Mouse (Mus musculus) liver, adult 2 months (tissue): ENCODE data around the gene Fhit. TPM values are rescaled to one million over a fixed set of nuclear protein-coding genes. Genes with fewer than 3 reads are reported as not detected.

Experiments
- DNase-seq: peaks from one replicate; pipeline ENCODE4 v3.0.0-alpha.2; 2011; ENCODE audit warnings: low read depth, low spot score; ENCODE audit errors: extremely low read depth
- H3K27ac ChIP-seq: fragments of 200-500 bp; replicated peaks from 2 replicates; pipeline ENCODE4 v1.5.1; 2012; ENCODE audit warnings: low read depth, mild to moderate bottlenecking, control low read depth, inconsistent platforms, low read length; ENCODE audit not compliant: insufficient read depth
- H3K27me3 ChIP-seq: fragments of 200-500 bp; 2 replicates; pipeline ENCODE4 v1.6.1; 2012; ENCODE audit warnings: mild to moderate bottlenecking, moderate library complexity, low read length, inconsistent platforms; ENCODE audit not compliant: control insufficient read depth, insufficient read depth
- H3K36me3 ChIP-seq: fragments of 200-500 bp; 2 replicates; pipeline ENCODE4 v1.6.1; 2012; ENCODE audit warnings: low read length, inconsistent platforms; ENCODE audit not compliant: control insufficient read depth, insufficient read depth
- H3K4me1 ChIP-seq: fragments of 200-500 bp; 2 replicates; pipeline ENCODE4 v1.6.1; 2011; ENCODE audit warnings: low read length; ENCODE audit not compliant: control insufficient read depth, insufficient read depth
- H3K4me3 ChIP-seq: fragments of 200-500 bp; 2 replicates; pipeline ENCODE4 v1.5.1; 2011; ENCODE audit warnings: low read depth, mild to moderate bottlenecking, control low read depth, low read length, moderate library complexity; ENCODE audit not compliant: insufficient read depth
- H3K79me2 ChIP-seq: fragments of 200-500 bp; 2 replicates; pipeline ENCODE4 v1.6.1; 2012; ENCODE audit warnings: inconsistent platforms, mild to moderate bottlenecking, low read length, moderate library complexity; ENCODE audit not compliant: control insufficient read depth, insufficient read depth
- H3K9ac ChIP-seq: fragments of 200-500 bp; 2 replicates; pipeline ENCODE4 v1.6.1; 2012; ENCODE audit warnings: low read depth, mild to moderate bottlenecking, control low read depth, inconsistent platforms, low read length
- CTCF ChIP-seq: fragments of 200-500 bp; IDR thresholded peaks from 2 replicates; pipeline ENCODE4 v1.5.1; 2011; ENCODE audit warnings: low read depth, low read length, control low read depth
- POLR2A ChIP-seq: fragments of 200-500 bp; IDR thresholded peaks from 2 replicates; pipeline ENCODE4 v1.6.1; 2011; ENCODE audit warnings: low read length, control low read depth; ENCODE audit not compliant: insufficient read depth; ENCODE audit errors: extremely low read depth
- WGBS: fragments of 180-500 bp; shearing (Covaris S2); methylation state at CpG from one replicate; pipeline ENCODE4 v1.1.7; 2018; 5-methylcytosine and 5-hydroxymethylcytosine counted together
- polyA plus RNA-seq: library from polyadenylated mRNA; depleted of rRNA; stranded (reverse); fragments of >200 nt; gene quantifications from 2 replicates; pipeline ENCODE4 v1.2.3, GENCODE M21; 2012; rRNA removed
- total RNA-seq: library from RNA; depleted of rRNA; stranded (reverse); fragments of >200 nt; gene quantifications from 2 replicates; pipeline ENCODE4 v1.2.3, GENCODE M21; 2014; rRNA removed

The Fhit gene
- total RNA-seq (6.5 and 7.6 TPM in 2 replicates), polyA plus RNA-seq (5.3 and 7.8 TPM in 2 replicates)

DNA sequence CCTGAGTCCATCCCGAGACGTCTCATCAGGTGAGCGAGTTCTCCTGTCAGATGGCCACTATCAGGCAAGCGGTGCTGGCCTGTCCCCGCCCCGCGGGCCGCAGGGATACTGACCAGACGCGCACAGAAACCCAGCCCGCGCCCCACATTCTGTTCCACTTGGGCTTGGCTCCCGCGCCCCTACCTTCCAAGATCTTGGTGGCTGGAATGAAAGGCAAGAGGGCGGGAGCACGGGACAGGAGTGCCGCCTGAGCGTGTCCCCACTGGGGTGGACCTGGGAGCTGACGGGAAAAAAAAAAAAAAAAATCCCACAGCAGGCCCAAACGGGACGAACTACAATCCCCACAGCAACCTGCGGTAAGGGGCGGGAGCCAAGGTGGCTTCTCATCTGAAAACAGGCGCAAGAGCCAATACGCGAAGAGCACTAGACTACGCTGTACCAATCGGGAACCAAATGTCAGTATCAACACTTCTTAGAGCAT, at the start of gene Fhit:
TSS of gene Fhit (minus strand) at position 285 of the 481 bp plus-strand sequence.
- TF ChIP-seq POLR2A: peak; percentile 65
- no peak for TF ChIP-seq CTCF
- Histone ChIP-seq H3K9ac (peak within 1 kb of the TSS; percentile 75), H3K79me2 (no peaks in the 10 kb centered on the region), H3K36me3 (no peaks in the 10 kb centered on the region), H3K4me3 (peak within 1 kb of the TSS; percentile 62), H3K27me3 (no peaks in the 10 kb centered on the region), H3K4me1 (peaks cover 6% of the 10 kb centered on the region), H3K27ac (peak within 1 kb of the TSS; percentile 94)
- under 1% methylated on average over 28 of the region's 28 CpGs for WGBS
- peak; percentile 96 for DNase-seq

- Histone ChIP-seq H3K27ac (no peak overlapping the region), H3K4me3 (no peak overlapping the region), H3K4me1 (no peaks in the 10 kb centered on the region), H3K9ac (no peak overlapping the region), H3K36me3 (no peaks in the 10 kb centered on the region), H3K27me3 (no peaks in the 10 kb centered on the region), H3K79me2 (no peaks in the 10 kb centered on the region)
- 70% methylated on average over 2 of the region's 2 CpGs for WGBS
- no peak for TF ChIP-seq POLR2A
- TF ChIP-seq CTCF: no peak
- no peak for DNase-seq
Observed at GRCm38 (mm10) chr14:11206786-11207185, 45.0 kb upstream of the Fhit start.

DNA sequence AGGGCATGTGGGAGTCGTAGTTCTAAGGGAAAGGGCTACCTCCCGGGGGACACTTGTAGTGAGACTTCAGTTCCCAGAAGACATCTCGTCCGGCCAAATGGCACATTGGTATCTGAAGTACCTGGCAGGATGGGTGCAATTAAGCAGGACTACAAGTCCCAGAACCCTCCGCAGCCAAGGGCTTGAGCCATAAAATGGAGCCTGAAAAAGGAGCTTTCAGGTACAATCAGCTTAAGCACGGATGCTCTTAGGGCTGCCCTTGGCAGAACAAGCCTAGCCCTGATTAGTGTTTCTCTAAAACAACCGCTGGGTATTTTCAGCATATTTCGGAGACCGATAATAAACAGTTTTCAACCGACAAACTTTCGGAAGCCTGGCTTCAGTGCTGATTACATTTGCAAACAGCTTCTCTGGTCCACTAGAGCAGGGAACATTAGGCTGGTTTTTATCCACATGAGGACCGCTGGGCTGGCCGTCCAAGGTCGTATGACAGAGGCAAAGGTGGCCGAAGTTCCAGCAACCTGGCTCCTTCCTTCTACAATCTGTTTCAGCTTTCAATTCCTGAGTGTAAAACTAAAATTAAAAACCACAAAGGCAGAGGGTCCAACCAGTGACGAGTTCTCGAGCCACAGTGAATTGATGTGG, 907 bp downstream of the Fhit start:
- Histone ChIP-seq H3K27me3 (no peaks in the 10 kb centered on the region), H3K27ac (peak overlapping the region; percentile 94), H3K4me3 (peak overlapping the region; percentile 62), H3K79me2 (no peaks in the 10 kb centered on the region), H3K36me3 (no peaks in the 10 kb centered on the region), H3K4me1 (peaks cover 6% of the 10 kb centered on the region), H3K9ac (peak overlapping the region; percentile 75)
- 3% methylated on average over 17 of the region's 17 CpGs for WGBS
- TF ChIP-seq CTCF (no peak), POLR2A (no peak)
- peak; percentile 100 for DNase-seq

DNA sequence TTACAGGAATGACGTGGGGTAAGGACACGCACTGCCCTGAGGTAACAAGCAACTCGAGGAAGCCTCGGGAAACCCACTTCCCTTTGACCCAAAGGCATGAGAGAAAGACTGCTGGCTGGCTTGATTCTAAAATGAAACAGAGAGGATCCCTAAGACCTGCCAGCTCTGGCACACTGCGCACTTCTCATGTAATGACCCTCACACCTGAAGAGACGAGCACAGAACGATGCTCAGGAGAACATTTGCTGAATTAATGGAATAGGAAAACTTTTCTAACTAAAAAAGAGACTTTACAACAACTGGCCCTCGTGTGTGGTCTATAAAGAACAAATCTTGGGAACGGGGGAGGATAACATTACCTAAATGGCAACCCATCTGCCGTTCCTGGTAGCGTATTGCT, 2.2 kb downstream of the Fhit start:
- Histone ChIP-seq H3K36me3 (no peaks in the 10 kb centered on the region), H3K4me3 (peak overlapping the region; percentile 6; the same call in 1 of the 2 replicates), H3K27ac (peak overlapping the region; percentile 94), H3K27me3 (no peaks in the 10 kb centered on the region), H3K79me2 (no peaks in the 10 kb centered on the region), H3K4me1 (peaks cover 6% of the 10 kb centered on the region), H3K9ac (peak overlapping the region; percentile 59)
- TF ChIP-seq CTCF (no peak), POLR2A (no peak)
- peak; percentile 75 for DNase-seq
- 45% methylated on average over 11 of the region's 11 CpGs for WGBS

DNA sequence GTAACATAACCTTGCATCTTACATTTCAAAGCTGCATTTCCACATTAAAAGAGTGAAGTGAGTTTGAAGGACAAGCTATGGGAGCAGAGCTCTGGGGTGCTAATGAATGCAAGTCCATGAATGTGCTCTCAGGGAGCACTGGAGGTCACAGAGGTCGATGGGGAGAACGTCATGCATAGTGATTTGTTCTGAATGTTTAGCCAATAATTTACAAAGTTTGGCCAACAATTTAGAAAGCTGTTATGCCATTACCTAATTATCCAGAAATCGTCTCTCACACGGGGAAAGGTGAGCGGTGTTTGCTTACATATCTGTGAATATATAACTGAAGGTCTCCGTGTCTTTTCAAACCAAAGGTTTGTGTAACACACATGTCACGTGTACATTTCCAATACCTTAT, 2.8 kb downstream of the Fhit start:
- Histone ChIP-seq H3K4me3 (no peak overlapping the region), H3K9ac (no peak overlapping the region), H3K27ac (no peak overlapping the region), H3K4me1 (peaks cover 6% of the 10 kb centered on the region), H3K79me2 (no peaks in the 10 kb centered on the region), H3K36me3 (no peaks in the 10 kb centered on the region), H3K27me3 (no peaks in the 10 kb centered on the region)
- TF ChIP-seq POLR2A (no peak), CTCF (no peak)
- peak; percentile 96 for DNase-seq
- whole genome bisulfite sequencing: 29% methylated on average over 7 of the region's 7 CpGs

GRCm38 (mm10) chr14:11157741-11158140, 4.1 kb downstream of the Fhit start:
- Histone ChIP-seq H3K4me3 (no peak overlapping the region), H3K9ac (no peak overlapping the region), H3K36me3 (no peaks in the 10 kb centered on the region), H3K27me3 (no peaks in the 10 kb centered on the region), H3K79me2 (no peaks in the 10 kb centered on the region), H3K4me1 (peaks cover 6% of the 10 kb centered on the region), H3K27ac (no peak overlapping the region)
- TF ChIP-seq POLR2A (no peak), CTCF (no peak)
- WGBS: 65% methylated on average over 3 of the region's 3 CpGs
- peak; percentile 24 for DNase-seq
